Mouse (Mus musculus): ENCODE measurements at regions not wholly inside any gene's neighbourhood (a gene's known extent, or its start where the extent isn't known, plus 50 kb on each side); places are given as distances from the start of the nearest gene placed in this dataset.

DNA sequence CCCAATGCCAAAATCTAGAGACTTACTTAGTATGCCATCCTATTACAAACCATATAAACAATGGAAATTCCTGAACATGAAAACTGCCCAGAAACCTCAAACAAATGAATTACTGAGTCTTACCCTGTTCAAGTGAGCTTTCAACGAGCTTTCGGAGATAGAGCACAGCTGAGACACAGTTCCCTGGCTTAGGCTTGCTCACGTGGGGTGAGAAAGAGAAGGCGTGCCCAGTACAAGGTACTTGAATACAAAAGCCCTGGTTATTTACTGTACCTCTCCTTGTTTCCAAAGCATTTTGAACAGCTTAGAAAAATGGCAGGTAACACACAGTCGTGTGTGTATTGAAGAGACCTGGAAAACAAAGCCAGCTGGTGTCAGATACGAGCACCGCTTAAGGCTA, 191.8 kb upstream of the Sox9 start:
- DNase-seq (ENCODE audit: low spot score) (no peak), ATAC-seq (ENCODE audit: low FRiP score, low read depth) (no peak)
- WGBS = 87% methylated on average over 7 of the region's 7 CpGs
- Histone ChIP-seq H3K4me1 (ENCODE audit: control insufficient read depth, insufficient read depth, low read length) (peaks cover 5% of the 10 kb centered on the region), H3K9me3 (ENCODE audit: control insufficient read depth, low read length) (no peaks in the 10 kb centered on the region), H3K27ac (replicated peaks; ENCODE audit: low read depth, low read length) (no peak overlapping the region), H3K9ac (ENCODE audit: low read depth, low read length, severe bottlenecking) (no peak overlapping the region), H3K27me3 (ENCODE audit: control insufficient read depth, insufficient read depth, low read length) (no peaks in the 10 kb centered on the region), H3K4me2 (replicated peaks; ENCODE audit: low read depth, low read length, severe bottlenecking) (no peak overlapping the region), H3K4me3 (replicated peaks; ENCODE audit: low read length) (no peak overlapping the region), H3K36me3 (ENCODE audit: control insufficient read depth, insufficient read depth, low read length) (no peaks in the 10 kb centered on the region)
- TF ChIP-seq POLR2A (IDR thresholded peaks at IDR 0.05; ENCODE audit: borderline replicate concordance, extremely low read depth, insufficient read depth, insufficient read length) = no peak

DNA sequence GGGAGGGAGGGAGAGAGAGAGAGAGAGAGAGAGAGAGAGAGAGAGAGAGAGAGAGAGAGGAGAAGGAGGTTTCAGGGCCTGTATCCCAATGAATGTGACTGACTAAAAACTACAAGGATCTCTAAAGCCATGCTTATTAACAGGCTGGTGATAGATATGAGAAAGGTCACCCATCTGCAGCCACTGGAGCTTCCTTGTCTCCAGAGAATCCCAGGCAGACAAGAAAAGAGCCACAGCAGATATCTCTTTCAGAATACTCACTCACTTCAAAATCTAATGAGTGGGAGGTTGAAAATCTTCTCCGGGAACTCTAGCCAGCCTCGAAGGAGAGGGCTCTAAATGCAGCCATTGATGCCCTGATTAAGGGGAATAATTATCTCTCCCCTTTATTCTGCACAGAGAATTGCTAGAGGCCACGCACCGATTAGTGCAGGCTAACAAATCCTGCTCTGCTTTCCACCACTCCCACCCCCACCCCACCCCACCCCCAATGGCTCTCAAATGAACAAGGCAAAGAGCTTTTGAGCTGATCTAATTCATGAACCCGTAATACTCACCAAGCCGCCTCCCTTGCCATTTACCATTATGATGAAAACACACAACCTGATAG, 189.5 kb upstream of the Sox9 start:
- DNase-seq (ENCODE audit: low spot score) (no peak), ATAC-seq (ENCODE audit: low FRiP score, low read depth) (no peak)
- 39% methylated on average over 6 of the region's 6 CpGs for WGBS

DNA sequence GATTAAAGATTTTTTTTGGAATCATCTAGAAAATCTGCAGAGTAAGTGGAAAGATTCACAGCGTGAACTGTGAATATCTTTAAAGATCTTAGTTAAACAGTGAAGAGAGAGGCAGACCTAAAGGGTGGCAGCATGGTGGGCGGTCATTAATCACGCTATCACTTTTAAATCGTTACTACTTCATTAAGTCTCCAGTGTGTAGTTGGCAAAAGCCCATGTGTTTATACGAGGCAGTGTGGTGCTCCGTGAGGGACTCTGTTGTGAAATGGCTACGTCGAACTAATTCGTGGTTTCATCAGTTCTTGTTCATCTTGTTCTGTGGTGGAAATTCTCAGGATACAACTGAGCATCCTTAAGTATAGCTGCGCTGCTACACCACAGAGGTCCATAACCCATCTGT, 188.2 kb upstream of the Sox9 start:
- no peak overlapping the region for H3K27ac ChIP-seq (replicated peaks; ENCODE audit: low read depth, low read length)
- 48% methylated on average over 10 of the region's 10 CpGs for WGBS
- no peak overlapping the region for H3K9ac ChIP-seq (ENCODE audit: low read depth, low read length, severe bottlenecking)
- H3K27me3 ChIP-seq (ENCODE audit: control insufficient read depth, insufficient read depth, low read length) = no peaks in the 10 kb centered on the region
- no peaks in the 10 kb centered on the region for H3K36me3 ChIP-seq (ENCODE audit: control insufficient read depth, insufficient read depth, low read length)
- H3K9me3 ChIP-seq (ENCODE audit: control insufficient read depth, low read length) = no peaks in the 10 kb centered on the region
- no peak for ATAC-seq (ENCODE audit: low FRiP score, low read depth)
- DNase-seq (ENCODE audit: low spot score) = no peak
- TF ChIP-seq POLR2A (IDR thresholded peaks at IDR 0.05; ENCODE audit: borderline replicate concordance, extremely low read depth, insufficient read depth, insufficient read length) = no peak
- no peaks in the 10 kb centered on the region; the same call in 1 of the 2 replicates for H3K4me1 ChIP-seq (ENCODE audit: control insufficient read depth, insufficient read depth, low read length)
- H3K4me3 ChIP-seq (replicated peaks; ENCODE audit: low read length) = no peak overlapping the region
- no peak overlapping the region for H3K4me2 ChIP-seq (replicated peaks; ENCODE audit: low read depth, low read length, severe bottlenecking)

More for the DNA sequence above, 189.5 kb upstream of the Sox9 start:
- no peaks in the 10 kb centered on the region for H3K4me1 ChIP-seq (ENCODE audit: control insufficient read depth, insufficient read depth, low read length)
- H3K9ac ChIP-seq (ENCODE audit: low read depth, low read length, severe bottlenecking) = no peak overlapping the region
- no peaks in the 10 kb centered on the region for H3K27me3 ChIP-seq (ENCODE audit: control insufficient read depth, insufficient read depth, low read length)
- TF ChIP-seq POLR2A (IDR thresholded peaks at IDR 0.05; ENCODE audit: borderline replicate concordance, extremely low read depth, insufficient read depth, insufficient read length) = no peak
- no peak overlapping the region for H3K27ac ChIP-seq (replicated peaks; ENCODE audit: low read depth, low read length)
- no peak overlapping the region for H3K4me2 ChIP-seq (replicated peaks; ENCODE audit: low read depth, low read length, severe bottlenecking)
- H3K4me3 ChIP-seq (replicated peaks; ENCODE audit: low read length) = no peak overlapping the region
- no peaks in the 10 kb centered on the region for H3K9me3 ChIP-seq (ENCODE audit: control insufficient read depth, low read length)
- no peaks in the 10 kb centered on the region for H3K36me3 ChIP-seq (ENCODE audit: control insufficient read depth, insufficient read depth, low read length)

DNA sequence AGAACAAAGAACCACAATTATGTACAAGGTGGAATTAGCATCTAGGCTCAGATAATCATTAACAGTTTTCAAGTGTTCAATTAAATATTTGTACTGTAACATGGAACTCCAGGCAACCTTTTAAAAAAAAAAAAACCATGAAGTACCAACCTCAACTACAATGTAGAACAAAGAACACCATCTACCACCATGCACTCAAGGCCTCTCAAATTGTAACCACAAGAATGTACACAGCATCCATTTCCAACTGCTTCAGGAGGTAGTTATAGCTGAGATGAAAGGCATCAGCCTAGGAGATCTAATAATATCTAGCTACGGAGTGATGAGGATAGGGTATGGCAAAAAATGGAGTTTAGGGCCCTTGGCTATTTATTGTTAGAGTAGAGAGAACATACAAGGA, 174.7 kb upstream of the Sox9 start:
- H3K4me1 ChIP-seq (ENCODE audit: control insufficient read depth, insufficient read depth, low read length) = 0 out of 2 replicates have a peak, but pooled peaks cover 6% of the 10 kb centered on the region
- no peaks in the 10 kb centered on the region for H3K36me3 ChIP-seq (ENCODE audit: control insufficient read depth, insufficient read depth, low read length)
- H3K4me3 ChIP-seq (replicated peaks; ENCODE audit: low read length) = no peak overlapping the region
- no peak for TF ChIP-seq POLR2A (IDR thresholded peaks at IDR 0.05; ENCODE audit: borderline replicate concordance, extremely low read depth, insufficient read depth, insufficient read length)
- DNase-seq (ENCODE audit: low spot score) (no peak), ATAC-seq (ENCODE audit: low FRiP score, low read depth) (no peak)
- no peak overlapping the region for H3K4me2 ChIP-seq (replicated peaks; ENCODE audit: low read depth, low read length, severe bottlenecking)
- no peaks in the 10 kb centered on the region for H3K27me3 ChIP-seq (ENCODE audit: control insufficient read depth, insufficient read depth, low read length)
- H3K9ac ChIP-seq (ENCODE audit: low read depth, low read length, severe bottlenecking) = no peak overlapping the region
- 83% methylated on average over 1 of the region's 1 CpGs for WGBS
- no peaks in the 10 kb centered on the region for H3K9me3 ChIP-seq (ENCODE audit: control insufficient read depth, low read length)
- no peak overlapping the region for H3K27ac ChIP-seq (replicated peaks; ENCODE audit: low read depth, low read length)

DNA sequence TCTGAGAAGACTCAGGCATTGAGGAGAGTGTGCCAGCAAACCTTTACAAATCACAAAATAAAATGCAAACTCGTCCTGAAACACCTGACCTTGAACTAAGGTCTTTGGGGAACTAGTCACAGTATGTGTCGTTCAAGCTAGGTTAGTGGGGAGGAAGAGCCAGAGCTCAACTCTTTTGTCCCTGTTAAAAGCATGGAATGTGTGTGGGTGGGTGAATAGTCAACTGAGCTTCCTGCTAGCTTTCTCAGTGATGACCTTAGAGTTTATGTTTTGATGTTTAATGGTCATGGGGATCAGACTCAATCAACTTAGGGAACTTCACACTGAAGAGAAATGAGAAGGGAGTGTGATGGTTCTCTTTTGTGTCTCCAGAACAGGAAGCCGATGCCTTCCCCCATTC, 172.7 kb upstream of the Sox9 start:
- H3K9ac ChIP-seq (ENCODE audit: low read depth, low read length, severe bottlenecking) = no peak overlapping the region
- H3K27ac ChIP-seq (replicated peaks; ENCODE audit: low read depth, low read length) = no peak overlapping the region
- H3K36me3 ChIP-seq (ENCODE audit: control insufficient read depth, insufficient read depth, low read length) = no peaks in the 10 kb centered on the region
- 0 out of 2 replicates have a peak, but pooled peaks cover 6% of the 10 kb centered on the region for H3K4me1 ChIP-seq (ENCODE audit: control insufficient read depth, insufficient read depth, low read length)
- DNase-seq (ENCODE audit: low spot score) (no peak), ATAC-seq (ENCODE audit: low FRiP score, low read depth) (no peak)
- WGBS = 77% methylated on average over 3 of the region's 3 CpGs
- H3K4me3 ChIP-seq (replicated peaks; ENCODE audit: low read length) = no peak overlapping the region
- H3K27me3 ChIP-seq (ENCODE audit: control insufficient read depth, insufficient read depth, low read length) = no peaks in the 10 kb centered on the region
- no peak for TF ChIP-seq POLR2A (IDR thresholded peaks at IDR 0.05; ENCODE audit: borderline replicate concordance, extremely low read depth, insufficient read depth, insufficient read length)
- no peaks in the 10 kb centered on the region for H3K9me3 ChIP-seq (ENCODE audit: control insufficient read depth, low read length)
- no peak overlapping the region for H3K4me2 ChIP-seq (replicated peaks; ENCODE audit: low read depth, low read length, severe bottlenecking)

Measured in limb, embryonic 14.5 days (tissue).